Mouse (Mus musculus) neural tube, embryonic 14.5 days (tissue): ENCODE results near the gene Tcf7. TPM values are rescaled to one million over a fixed set of nuclear protein-coding genes. Genes with fewer than 3 reads are reported as not detected.
"Not testable (repeated sequence)": the region's sequence is repeated elsewhere in the genome, so short reads cannot be mapped to it uniquely, and the experiment has no call there.

ENCODE experiments used
- ATAC-seq: fragments of 200-750 bp; cut with Nextera tagmentation; 2 replicates; pipeline ENCODE4 v1.8.0; 2017; ENCODE audit warnings: low read depth, mild to moderate bottlenecking, moderate TSS enrichment, moderate library complexity
- H3K27ac ChIP-seq: fragments of 300-500 bp; sonication (generic); 2 replicates; pipeline ENCODE4 v1.5.1; 2014; ENCODE audit warnings: low read depth, mild to moderate bottlenecking, control low read depth, low read length, moderate library complexity, mixed read lengths
- H3K27me3 ChIP-seq: fragments of 300-500 bp; sonication (generic); 2 replicates; pipeline ENCODE4 v1.6.1; 2014; ENCODE audit warnings: low read length; ENCODE audit not compliant: control insufficient read depth, insufficient read depth
- H3K36me3 ChIP-seq: fragments of 300-500 bp; sonication (generic); 2 replicates; pipeline ENCODE4 v1.6.1; 2014; ENCODE audit warnings: low read length, mixed read lengths; ENCODE audit not compliant: control insufficient read depth, insufficient read depth
- H3K4me1 ChIP-seq: fragments of 300-500 bp; sonication (generic); 2 replicates; pipeline ENCODE4 v1.6.1; 2014; ENCODE audit warnings: low read length; ENCODE audit not compliant: control insufficient read depth, insufficient read depth
- H3K4me2 ChIP-seq: fragments of 300-500 bp; sonication (generic); 2 replicates; pipeline ENCODE4 v1.6.1; 2014; ENCODE audit warnings: mild to moderate bottlenecking, low read depth, low read length, control low read depth
- H3K4me3 ChIP-seq: fragments of 300-500 bp; sonication (generic); 2 replicates; pipeline ENCODE4 v1.5.1; 2014; ENCODE audit warnings: low read depth, low read length, control low read depth, mixed read lengths
- H3K9ac ChIP-seq: fragments of 300-500 bp; sonication (generic); replicated peaks from 2 replicates; pipeline ENCODE4 v1.6.1; 2014; ENCODE audit warnings: low read depth, mild to moderate bottlenecking, control low read depth, low read length, mixed read lengths
- H3K9me3 ChIP-seq: fragments of 300-500 bp; sonication (generic); 2 replicates; pipeline ENCODE4 v1.6.1; 2016; ENCODE audit warnings: low read length; ENCODE audit not compliant: control insufficient read depth
- WGBS: fragments of 180-500 bp; shearing (Covaris S2); extraction: QIAGEN DNeasy Blood & Tissue Kit; methylation state at CpG from one replicate; pipeline ENCODE4 v1.1.7; 2014; 5-methylcytosine and 5-hydroxymethylcytosine counted together
- polyA plus RNA-seq: library from polyadenylated mRNA; unstranded; fragments of >200 nt; fragmentation: Nextera tagmentation; extraction: Ambion mirVana; gene quantifications from 2 replicates; pipeline ENCODE4 v1.2.1, GENCODE M21; 2014

Gene Tcf7
- polyA plus RNA-seq, 1 experiment from 2014 or later = 3.5 TPM

GRCm38 (mm10) chr11:52227466-52228226 lies 55.2 kb downstream of the Tcf7 start:
- H3K9me3 ChIP-seq = no peaks in the 10 kb centered on the region
- H3K4me2 ChIP-seq = no peak overlapping the region
- ATAC-seq = no peak
- peaks cover 7% of the 10 kb centered on the region for H3K4me1 ChIP-seq
- H3K27me3 ChIP-seq = no peaks in the 10 kb centered on the region
- H3K27ac ChIP-seq = no peak overlapping the region
- no peak overlapping the region for H3K9ac ChIP-seq
- 79% methylated on average over 13 of the region's 13 CpGs for WGBS
- no peaks in the 10 kb centered on the region for H3K36me3 ChIP-seq
- no peak overlapping the region for H3K4me3 ChIP-seq

GRCm38 (mm10) chr11:52227053-52227452 lies 55.8 kb downstream of the Tcf7 start:
- Histone ChIP-seq H3K36me3 (no peaks in the 10 kb centered on the region), H3K4me3 (no peak overlapping the region), H3K4me1 (peaks cover 7% of the 10 kb centered on the region), H3K9me3 (no peaks in the 10 kb centered on the region), H3K27me3 (no peaks in the 10 kb centered on the region), H3K4me2 (no peak overlapping the region), H3K27ac (no peak overlapping the region), H3K9ac (no peak overlapping the region)
- no peak for ATAC-seq
- 65% methylated on average over 3 of the region's 3 CpGs for WGBS

- no peak overlapping the region for H3K9ac ChIP-seq
- H3K36me3 ChIP-seq = no peaks in the 10 kb centered on the region
- H3K27ac ChIP-seq = no peak overlapping the region
- 53% methylated on average over 3 of the region's 3 CpGs for WGBS
- H3K9me3 ChIP-seq = no peaks in the 10 kb centered on the region
- no peak overlapping the region for H3K4me2 ChIP-seq
- no peak for ATAC-seq
- no peaks in the 10 kb centered on the region for H3K27me3 ChIP-seq
- H3K4me1 ChIP-seq = peaks cover 5% of the 10 kb centered on the region
- no peak overlapping the region for H3K4me3 ChIP-seq
Measured at GRCm38 (mm10) chr11:52225986-52226599, 56.7 kb downstream of the Tcf7 start.

GRCm38 (mm10) chr11:52223968-52224682 lies 58.7 kb downstream of the Tcf7 start:
- Histone ChIP-seq H3K9me3 (no peaks in the 10 kb centered on the region), H3K4me2 (no peak overlapping the region), H3K27ac (no peak overlapping the region), H3K4me1 (0 out of 2 replicates have a peak, but pooled peaks cover 2% of the 10 kb centered on the region), H3K4me3 (no peak overlapping the region), H3K36me3 (no peaks in the 10 kb centered on the region), H3K9ac (no peak overlapping the region), H3K27me3 (no peaks in the 10 kb centered on the region)
- no peak for ATAC-seq
- WGBS = 15% methylated on average over 19 of the region's 19 CpGs

- Histone ChIP-seq H3K36me3 (no peaks in the 10 kb centered on the region), H3K9ac (no peak overlapping the region), H3K4me1 (0 out of 2 replicates have a peak, but pooled peaks cover 2% of the 10 kb centered on the region), H3K4me3 (no peak overlapping the region), H3K27me3 (no peaks in the 10 kb centered on the region), H3K27ac (no peak overlapping the region), H3K4me2 (no peak overlapping the region), H3K9me3 (no peaks in the 10 kb centered on the region)
- no peak for ATAC-seq
- 75% methylated on average over 6 of the region's 6 CpGs for WGBS
Measured at GRCm38 (mm10) chr11:52222891-52223290, 59.9 kb downstream of the Tcf7 start.

- WGBS = 90% methylated on average over 6 of the region's 6 CpGs
- H3K36me3 ChIP-seq, H3K27me3 ChIP-seq, H3K4me2 ChIP-seq, H3K4me1 ChIP-seq, ATAC-seq, H3K27ac ChIP-seq, H3K4me3 ChIP-seq, H3K9ac ChIP-seq, H3K9me3 ChIP-seq: not testable (repeated sequence)
Measured at GRCm38 (mm10) chr11:52221921-52222320, 60.9 kb downstream of the Tcf7 start.

- Histone ChIP-seq H3K4me1 (0 out of 2 replicates have a peak, but pooled peaks cover 2% of the 10 kb centered on the region), H3K27me3 (no peaks in the 10 kb centered on the region), H3K4me3 (no peak overlapping the region), H3K9me3 (no peaks in the 10 kb centered on the region), H3K4me2 (no peak overlapping the region), H3K36me3 (no peaks in the 10 kb centered on the region), H3K9ac (no peak overlapping the region), H3K27ac (no peak overlapping the region)
- 12% methylated on average over 4 of the region's 4 CpGs for WGBS
- peak; percentile 72; the same call in 1 of the 2 replicates for ATAC-seq
Measured at GRCm38 (mm10) chr11:52220282-52220681, 62.5 kb downstream of the Tcf7 start.

GRCm38 (mm10) chr11:52213887-52214286 lies 68.9 kb downstream of the Tcf7 start, which contains the start of gene Olfr1371:
Gene Olfr1371 (minus strand): TSS chr11:52213987.
- Histone ChIP-seq H3K27ac (no peak within 1 kb of the TSS), H3K9me3 (no peaks in the 10 kb centered on the region), H3K9ac (no peak within 1 kb of the TSS), H3K36me3 (no peaks in the 10 kb centered on the region), H3K27me3 (no peaks in the 10 kb centered on the region), H3K4me2 (no peak within 1 kb of the TSS), H3K4me1 (no peaks in the 10 kb centered on the region), H3K4me3 (no peak within 1 kb of the TSS)
- ATAC-seq = no peak
